Mouse (Mus musculus) hindbrain, embryonic 15.5 days (tissue): Measurements from ENCODE around the gene Fam72a. TPM values are rescaled to one million over a fixed set of nuclear protein-coding genes. Genes with fewer than 3 reads are reported as not detected.
A peak's percentile ranks its signal among the peaks of the same experiment; 100 is the strongest.

Experiments
- ATAC-seq: fragments of 200-750 bp; cut with Nextera tagmentation; 2 replicates; pipeline ENCODE4 v1.8.0; 2017; ENCODE audit warnings: low read depth, moderate number of reproducible peaks, moderate TSS enrichment; ENCODE audit not compliant: low FRiP score
- H3K27ac ChIP-seq: fragments of 300-500 bp; sonication (generic); replicated peaks from 2 replicates; pipeline ENCODE4 v1.5.1; 2015; ENCODE audit warnings: mild to moderate bottlenecking, inconsistent platforms
- H3K27me3 ChIP-seq: fragments of 300-500 bp; sonication (generic); 2 replicates; pipeline ENCODE4 v1.6.1; 2015; ENCODE audit warnings: control low read depth, inconsistent platforms
- H3K36me3 ChIP-seq: fragments of 300-500 bp; sonication (generic); 2 replicates; pipeline ENCODE4 v1.6.1; 2015; ENCODE audit warnings: control low read depth, inconsistent platforms
- H3K4me1 ChIP-seq: fragments of 300-500 bp; sonication (generic); replicated peaks from 2 replicates; pipeline ENCODE4 v1.6.1; 2015; ENCODE audit warnings: control low read depth, inconsistent platforms
- H3K4me2 ChIP-seq: fragments of 300-500 bp; sonication (generic); 2 replicates; pipeline ENCODE4 v1.6.1; 2015; ENCODE audit warnings: moderate library complexity, mild to moderate bottlenecking, inconsistent platforms
- H3K4me3 ChIP-seq: fragments of 300-500 bp; sonication (generic); 2 replicates; pipeline ENCODE4 v1.5.1; 2015; ENCODE audit warnings: mild to moderate bottlenecking, inconsistent platforms
- H3K9ac ChIP-seq: fragments of 300-500 bp; sonication (generic); 2 replicates; pipeline ENCODE4 v1.6.1; 2015; ENCODE audit warnings: inconsistent platforms
- H3K9me3 ChIP-seq: fragments of 300-500 bp; sonication (generic); 2 replicates; pipeline ENCODE4 v1.6.1; 2016; ENCODE audit warnings: control low read depth, inconsistent platforms
- WGBS: fragments of 180-500 bp; shearing (Covaris S2); methylation state at CpG from one replicate; pipeline ENCODE4 v1.1.7; 2015; 5-methylcytosine and 5-hydroxymethylcytosine counted together
- polyA plus RNA-seq: library from polyadenylated mRNA; unstranded; fragments of >200 nt; fragmentation: Nextera tagmentation; extraction: Ambion mirVana; gene quantifications from 2 replicates; pipeline ENCODE4 v1.2.1, GENCODE M21; 2015

Gene Fam72a
- polyA plus RNA-seq, 1 experiment from 2014 or later = 1.1 TPM

DNA sequence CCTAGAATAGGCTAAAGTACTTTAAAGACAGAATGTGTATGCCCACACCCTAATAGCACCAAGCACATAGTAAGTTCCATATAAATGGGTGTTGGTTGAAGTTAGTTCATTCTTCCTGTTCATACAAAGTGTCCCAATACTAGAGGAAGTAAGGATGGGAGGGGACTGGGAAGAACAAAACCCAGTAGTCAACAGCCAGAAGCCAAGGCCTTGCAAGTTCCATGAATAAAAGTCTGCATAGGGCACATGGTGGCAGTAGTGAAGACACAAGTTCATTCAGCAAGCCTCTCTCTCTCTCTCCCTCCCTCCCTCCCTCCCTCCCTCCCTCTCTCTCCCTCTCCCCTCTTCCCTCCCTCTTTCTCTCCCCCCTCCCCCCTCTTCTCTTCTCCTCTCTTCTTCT lies 16.6 kb upstream of the Fam72a start:
- Histone ChIP-seq H3K27me3 (no peaks in the 10 kb centered on the region), H3K9ac (no peak overlapping the region), H3K4me2 (no peak overlapping the region), H3K4me3 (no peak overlapping the region), H3K27ac (no peak overlapping the region), H3K36me3 (no peaks in the 10 kb centered on the region), H3K9me3 (no peaks in the 10 kb centered on the region), H3K4me1 (0 out of 2 replicates have a peak, but pooled peaks cover 2% of the 10 kb centered on the region)
- ATAC-seq = no peak

DNA sequence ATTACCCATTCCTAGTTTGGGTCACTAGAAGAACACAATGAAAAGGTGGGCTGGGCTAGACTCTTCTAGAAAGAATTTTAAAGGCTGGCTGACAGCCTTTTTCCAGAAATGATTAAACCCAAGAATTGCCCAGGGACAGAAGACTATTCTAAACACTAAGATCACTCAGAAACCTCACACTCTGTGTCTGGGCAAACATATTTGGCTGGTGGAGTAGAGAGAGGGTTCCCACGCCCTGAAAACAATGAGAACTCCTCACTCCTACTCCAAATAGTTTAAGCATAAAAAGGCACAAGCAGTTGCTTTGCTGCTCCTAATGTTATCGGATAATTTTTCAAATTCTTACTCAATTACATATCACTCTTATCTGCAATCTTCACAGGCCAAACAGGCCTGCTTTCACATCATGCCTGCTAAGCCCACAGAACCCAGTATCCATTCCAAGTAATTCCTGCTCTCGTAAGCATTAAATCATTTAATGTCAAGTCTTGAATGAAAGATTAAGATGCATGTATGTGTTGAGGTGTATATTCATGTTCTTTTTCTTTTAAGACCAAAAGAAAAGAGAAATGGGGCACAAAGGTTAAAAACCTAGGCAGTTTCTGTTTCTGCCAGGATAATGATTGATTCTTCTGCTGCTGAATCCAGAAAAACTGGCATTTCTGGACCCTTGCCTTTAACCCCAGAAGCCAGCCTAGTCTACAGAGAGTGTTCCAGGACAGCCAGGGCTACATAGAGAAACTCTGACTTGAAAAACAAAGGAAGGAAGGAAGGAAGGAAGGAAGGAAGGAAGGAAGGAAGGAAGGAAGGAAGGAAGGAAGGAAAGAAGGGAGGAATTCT lies 15.8 kb upstream of the Fam72a start:
- no peak overlapping the region for H3K4me3 ChIP-seq
- no peak overlapping the region for H3K4me2 ChIP-seq
- H3K9me3 ChIP-seq = no peaks in the 10 kb centered on the region
- H3K9ac ChIP-seq = no peak overlapping the region
- H3K27me3 ChIP-seq = no peaks in the 10 kb centered on the region
- H3K4me1 ChIP-seq = 0 out of 2 replicates have a peak, but pooled peaks cover 2% of the 10 kb centered on the region
- no peak overlapping the region for H3K27ac ChIP-seq
- WGBS = 73% methylated on average over 3 of the region's 3 CpGs
- H3K36me3 ChIP-seq = no peaks in the 10 kb centered on the region
- ATAC-seq = no peak

- Histone ChIP-seq H3K4me3 (no peak overlapping the region), H3K27ac (no peak overlapping the region), H3K36me3 (no peaks in the 10 kb centered on the region), H3K4me2 (no peak overlapping the region), H3K4me1 (peaks cover 5% of the 10 kb centered on the region; the same call in 1 of the 2 replicates), H3K9ac (no peak overlapping the region), H3K27me3 (no peaks in the 10 kb centered on the region), H3K9me3 (no peaks in the 10 kb centered on the region)
- no peak for ATAC-seq
- 94% methylated on average over 2 of the region's 2 CpGs for WGBS
Measured at GRCm38 (mm10) chr1:131513136-131513535, 14.6 kb upstream of the Fam72a start.

DNA sequence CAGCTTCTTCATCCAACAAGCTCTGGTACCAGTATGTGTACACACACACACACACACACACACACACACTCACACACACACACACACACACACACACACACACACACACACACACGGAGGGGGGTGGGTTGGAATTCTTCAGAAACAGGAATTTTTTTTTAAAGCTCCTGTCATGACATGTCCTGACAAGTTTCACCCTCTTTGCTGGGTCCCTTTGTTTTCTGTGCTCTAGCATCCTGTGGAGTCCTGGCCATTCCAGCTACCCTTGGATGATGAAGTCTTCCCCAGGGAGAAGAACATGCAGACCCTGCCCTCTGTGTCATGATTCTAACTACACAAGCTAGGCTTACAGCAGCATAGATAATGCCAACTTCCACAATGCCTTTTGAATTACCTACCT lies 13.5 kb upstream of the Fam72a start:
- no peaks in the 10 kb centered on the region for H3K27me3 ChIP-seq
- H3K9ac ChIP-seq = no peak overlapping the region
- no peak overlapping the region for H3K27ac ChIP-seq
- H3K4me2 ChIP-seq = no peak overlapping the region
- H3K4me1 ChIP-seq = peaks cover 12% of the 10 kb centered on the region; the same call in 1 of the 2 replicates
- H3K9me3 ChIP-seq = no peaks in the 10 kb centered on the region
- no peaks in the 10 kb centered on the region for H3K36me3 ChIP-seq
- H3K4me3 ChIP-seq = no peak overlapping the region
- no peak for ATAC-seq
- WGBS = 64% methylated on average over 1 of the region's 1 CpGs

GRCm38 (mm10) chr1:131516588-131516987 lies 11.1 kb upstream of the Fam72a start:
- Histone ChIP-seq H3K27me3 (no peaks in the 10 kb centered on the region), H3K9me3 (no peaks in the 10 kb centered on the region), H3K4me3 (no peak overlapping the region), H3K9ac (no peak overlapping the region), H3K4me1 (peaks cover 33% of the 10 kb centered on the region), H3K27ac (no peak overlapping the region), H3K4me2 (no peak overlapping the region), H3K36me3 (no peaks in the 10 kb centered on the region)
- ATAC-seq = no peak
- 95% methylated on average over 3 of the region's 3 CpGs for WGBS

DNA sequence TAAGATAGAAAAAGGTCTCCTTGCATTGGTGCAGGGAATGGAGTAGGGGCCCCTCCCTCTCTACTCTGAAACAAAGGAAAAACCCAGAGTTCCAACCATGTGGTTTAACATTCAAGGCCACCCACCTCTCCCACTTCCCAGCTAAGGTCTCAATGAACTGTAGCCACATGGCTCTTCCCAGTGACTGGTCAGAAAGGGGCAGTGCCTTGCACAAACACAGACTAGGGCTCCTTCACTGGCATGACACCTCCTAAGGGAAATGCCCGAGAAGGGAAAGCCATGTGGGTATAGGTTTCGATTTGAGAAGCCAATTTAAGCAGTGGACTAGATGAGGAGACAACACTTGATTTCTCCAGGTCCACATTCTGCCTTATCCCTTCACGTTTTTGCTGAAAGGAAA lies 3.9 kb upstream of the Fam72a start:
- no peaks in the 10 kb centered on the region for H3K36me3 ChIP-seq
- peaks cover 63% of the 10 kb centered on the region for H3K4me1 ChIP-seq
- peak overlapping the region; percentile 93 for H3K4me3 ChIP-seq
- no peaks in the 10 kb centered on the region for H3K9me3 ChIP-seq
- H3K27me3 ChIP-seq = no peaks in the 10 kb centered on the region
- WGBS = 26% methylated on average over 3 of the region's 3 CpGs
- H3K9ac ChIP-seq = peak overlapping the region; percentile 93
- H3K27ac ChIP-seq = peak overlapping the region; percentile 89
- H3K4me2 ChIP-seq = peak overlapping the region; percentile 87
- ATAC-seq = no peak

DNA sequence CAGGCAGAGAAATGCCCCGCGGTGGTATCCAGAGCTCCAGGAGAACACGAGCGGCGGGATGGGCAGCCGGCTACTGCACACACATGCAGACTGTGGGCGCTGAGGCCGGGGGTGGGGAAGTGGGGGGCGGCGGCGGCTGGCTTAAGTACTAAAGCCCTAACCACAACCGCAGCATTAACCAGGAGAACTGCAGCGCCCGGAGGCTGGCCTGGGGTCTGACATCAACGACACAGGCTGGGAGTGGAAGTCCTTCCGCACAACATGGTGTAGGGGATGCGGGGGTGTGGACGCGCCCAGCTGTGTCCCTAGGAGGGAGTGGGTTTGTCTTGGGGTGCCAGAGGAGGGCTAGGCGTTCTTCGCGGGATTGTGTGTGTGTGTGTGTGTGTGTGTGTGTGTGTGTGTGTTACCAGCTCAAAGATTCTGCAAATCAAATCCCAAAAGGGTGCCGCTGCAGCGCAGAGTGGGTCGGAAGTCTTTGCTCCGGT lies 2.6 kb upstream of the Fam72a start:
- peaks cover 61% of the 10 kb centered on the region for H3K4me1 ChIP-seq
- H3K9ac ChIP-seq = peak overlapping the region; percentile 93
- H3K4me3 ChIP-seq = peak overlapping the region; percentile 93
- H3K27me3 ChIP-seq = no peaks in the 10 kb centered on the region
- H3K4me2 ChIP-seq = peak overlapping the region; percentile 87
- no peaks in the 10 kb centered on the region for H3K36me3 ChIP-seq
- ATAC-seq = no peak
- no peaks in the 10 kb centered on the region for H3K9me3 ChIP-seq
- WGBS = under 1% methylated on average over 26 of the region's 26 CpGs
- peak overlapping the region; percentile 89 for H3K27ac ChIP-seq

- Histone ChIP-seq H3K4me2 (peak overlapping the region; percentile 87), H3K36me3 (no peaks in the 10 kb centered on the region), H3K4me1 (peaks cover 56% of the 10 kb centered on the region), H3K27me3 (no peaks in the 10 kb centered on the region), H3K9ac (peak overlapping the region; percentile 93), H3K27ac (peak overlapping the region; percentile 89), H3K9me3 (no peaks in the 10 kb centered on the region), H3K4me3 (peak overlapping the region; percentile 93)
- under 1% methylated on average over 41 of the region's 41 CpGs for WGBS
- ATAC-seq = no peak
Measured at GRCm38 (mm10) chr1:131525586-131526271, 2.0 kb upstream of the Fam72a start.

GRCm38 (mm10) chr1:131526371-131527270 lies 1.1 kb upstream of the Fam72a start:
- H3K4me1 ChIP-seq = peaks cover 47% of the 10 kb centered on the region

GRCm38 (mm10) chr1:131528081-131528507 lies 391 bp downstream of the Fam72a start:
- H3K9me3 ChIP-seq = no peaks in the 10 kb centered on the region
- H3K27me3 ChIP-seq = no peaks in the 10 kb centered on the region
- peak overlapping the region; percentile 93 for H3K4me2 ChIP-seq
- H3K4me3 ChIP-seq = peak overlapping the region; percentile 57
- peaks cover 34% of the 10 kb centered on the region for H3K4me1 ChIP-seq
- H3K27ac ChIP-seq = peak overlapping the region; percentile 54
- ATAC-seq = no peak
- H3K36me3 ChIP-seq = no peaks in the 10 kb centered on the region
- under 1% methylated on average over 34 of the region's 34 CpGs for WGBS
- peak overlapping the region; percentile 19; the same call in 1 of the 2 replicates for H3K9ac ChIP-seq

More at GRCm38 (mm10) chr1:131526371-131527270, 1.1 kb upstream of the Fam72a start:
- WGBS = under 1% methylated on average over 75 of the region's 81 CpGs
- peak; percentile 33 for ATAC-seq
- H3K4me3 ChIP-seq = peak overlapping the region; percentile 93
- no peaks in the 10 kb centered on the region for H3K9me3 ChIP-seq
- H3K4me2 ChIP-seq = peak overlapping the region; percentile 87
- H3K27me3 ChIP-seq = no peaks in the 10 kb centered on the region
- H3K27ac ChIP-seq = peak overlapping the region; percentile 89
- H3K36me3 ChIP-seq = no peaks in the 10 kb centered on the region
- H3K9ac ChIP-seq = peak overlapping the region; percentile 93

- H3K27ac ChIP-seq = no peak overlapping the region
- H3K9me3 ChIP-seq = no peaks in the 10 kb centered on the region
- H3K4me1 ChIP-seq = peaks cover 29% of the 10 kb centered on the region
- no peaks in the 10 kb centered on the region for H3K27me3 ChIP-seq
- ATAC-seq = no peak
- no peak overlapping the region for H3K9ac ChIP-seq
- WGBS = 3% methylated on average over 9 of the region's 9 CpGs
- peak overlapping the region; percentile 57 for H3K4me3 ChIP-seq
- peak overlapping the region; percentile 93 for H3K4me2 ChIP-seq
- H3K36me3 ChIP-seq = no peaks in the 10 kb centered on the region
Measured at GRCm38 (mm10) chr1:131528561-131529166, 961 bp downstream of the Fam72a start.
